8 mouse cellular contexts compared by ENCODE assay signal in genomic region chr9:3025653-3026052, GRCm38 (mm10). TPM values are rescaled to one million over a fixed set of nuclear protein-coding genes. Genes with fewer than 3 reads are reported as not detected.
DNase-seq lines count a peak whose midpoint lies in the region.
"Not testable (repeated sequence)": the region's sequence is repeated elsewhere in the genome, so short reads cannot be mapped to it uniquely, and the experiment has no call there.
"Had no signal": no experiment of that assay in that cellular context is flagged by ENCODE, and none has a peak within 500 bp of the region (broad histone marks: within the 10 kb centered on the region; RNA-seq: fewer than 3 reads in every experiment).

No protein-coding gene starts in this region.

- intact Hi-C loops in heart, postnatal 36 days (cut with DNase I); left cerebral cortex, postnatal 36 days (cut with DNase I): not testable (repeated sequence)

- peak; percentile 32 for DNase-seq in cerebellum, adult 11-12 months
- DNase-seq in frontal cortex, postnatal 36 days (ENCODE audit: low spot score in 2 of 2), result peak; percentile 32 to 40
- peak; percentile 55 to 71 for DNase-seq in heart, postnatal 36 days
- peak; percentile 42 to 52 for DNase-seq in layer of hippocampus, adult 8-10 months (ENCODE audit: low spot score in 2 of 2)
- peak; percentile 18 to 71 for DNase-seq in left cerebral cortex, postnatal 36 days (ENCODE audit: low spot score in 2 of 2)
- DNase-seq in right cerebral cortex, adult 18-20 months, result peak; percentile 40
- DNase-seq in thymus, adult 18-20 months, result peak; percentile 4 to 71

RNA-seq across cellular contexts. Expression of gene Gm10717, which starts 0.4 kb away (rescaled TPM):
- total RNA-seq in heart, postnatal 36 days (2021), result not detected
- total RNA-seq in layer of hippocampus, adult 8-10 months (2022), result not detected
- total RNA-seq in left cerebral cortex, postnatal 36 days (2021), result not detected

RNA-seq across cellular contexts. Expression of gene Gm10718, which starts 2.3 kb away (rescaled TPM):
- total RNA-seq in heart, postnatal 36 days (2021), result under 1 TPM in 1 of 2 experiments, not detected in 1; 0.89 TPM
- total RNA-seq in layer of hippocampus, adult 8-10 months (2022), result under 1 TPM in 2 of 4 experiments, not detected in 2; 0.68 to 0.81 TPM
- total RNA-seq in left cerebral cortex, postnatal 36 days (2021), result 1 to 10 TPM in 1 of 2 experiments, under 1 TPM in 1; 0.84 to 1.1 TPM

RNA-seq across cellular contexts. Expression of gene Gm10719, which starts 8.4 kb away (rescaled TPM):
- total RNA-seq in heart, postnatal 36 days (2021), result under 1 TPM in 1 of 2 experiments, not detected in 1; 0.69 TPM
- total RNA-seq in layer of hippocampus, adult 8-10 months (2022), result 1 to 10 TPM in 1 of 4 experiments, under 1 TPM in 2, not detected in 1; 0.52 to 1.4 (median 0.75) TPM
- under 1 TPM in 1 of 2 experiments, not detected in 1; 0.93 TPM for total RNA-seq in left cerebral cortex, postnatal 36 days (2021)

RNA-seq across cellular contexts. Expression of gene Gm17535, which starts 8.7 kb away (rescaled TPM):
- total RNA-seq in heart, postnatal 36 days (2021), result not detected
- not detected for total RNA-seq in layer of hippocampus, adult 8-10 months (2022)
- total RNA-seq in left cerebral cortex, postnatal 36 days (2021), result not detected
- total RNA-seq: granulocyte monocyte progenitor cell, adult 5-6 weeks had no signal

RNA-seq across cellular contexts. Expression of gene Gm10720, which starts 10.2 kb away (rescaled TPM):
- total RNA-seq in heart, postnatal 36 days (2021), result not detected
- total RNA-seq in layer of hippocampus, adult 8-10 months (2022), result not detected
- total RNA-seq in left cerebral cortex, postnatal 36 days (2021), result not detected
- total RNA-seq: granulocyte monocyte progenitor cell, adult 5-6 weeks had no signal

Comparison
In these comparisons a context has a peak if more than half of its experiments do, and no peak if none do; other contexts are left out.
1. Peak in every context shown above with its lines: DNase-seq.